Mouse (Mus musculus): ENCODE measurements around the gene Lrrc61. TPM values are rescaled to one million over a fixed set of nuclear protein-coding genes. Genes with fewer than 3 reads are reported as not detected.

Gene Lrrc61
- total RNA-seq (2023), result 22.5 and 23.0 TPM in 2 replicates

DNA sequence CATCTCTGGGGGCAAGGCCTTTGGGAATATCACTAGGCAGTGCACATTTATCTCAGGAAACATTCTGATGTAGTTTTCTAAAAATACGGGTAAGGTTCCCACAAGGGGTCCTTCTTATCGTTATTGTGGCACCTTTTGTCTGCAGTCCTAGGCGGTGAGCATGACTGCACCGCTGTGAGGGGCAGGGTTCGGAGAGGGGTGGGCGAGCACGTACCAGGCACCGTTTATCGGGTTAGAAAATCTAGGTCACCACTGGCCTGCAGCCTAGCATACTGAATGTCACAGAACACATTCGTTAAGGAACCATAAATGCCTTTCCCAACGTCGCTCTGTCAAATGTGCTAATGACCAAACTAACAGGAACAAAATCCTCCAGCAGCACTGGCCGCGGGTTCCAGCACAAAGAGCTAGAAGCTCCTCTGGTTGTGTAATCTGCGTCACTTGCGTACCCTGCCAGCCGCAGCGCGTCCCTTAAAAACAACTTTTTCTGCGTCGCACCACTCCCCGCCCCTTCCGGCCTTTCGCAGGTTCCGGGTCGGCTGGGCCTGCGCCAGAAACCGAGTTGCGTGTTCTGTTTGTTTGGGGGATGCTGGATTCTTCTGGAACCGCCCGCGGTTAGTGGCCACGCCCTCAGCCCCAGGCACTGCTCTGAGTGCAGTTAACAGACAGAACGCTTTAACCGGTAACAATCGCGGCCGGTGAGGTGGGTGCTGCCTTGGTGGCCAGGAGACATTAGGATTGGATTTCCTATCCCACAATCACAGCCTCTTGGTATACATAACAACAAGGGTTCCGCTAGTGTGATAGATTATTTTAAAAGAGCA, at the start of gene Lrrc61:
Gene Lrrc61, plus strand, starts transcription at position 517 of the 824 bp plus-strand sequence.

DNA sequence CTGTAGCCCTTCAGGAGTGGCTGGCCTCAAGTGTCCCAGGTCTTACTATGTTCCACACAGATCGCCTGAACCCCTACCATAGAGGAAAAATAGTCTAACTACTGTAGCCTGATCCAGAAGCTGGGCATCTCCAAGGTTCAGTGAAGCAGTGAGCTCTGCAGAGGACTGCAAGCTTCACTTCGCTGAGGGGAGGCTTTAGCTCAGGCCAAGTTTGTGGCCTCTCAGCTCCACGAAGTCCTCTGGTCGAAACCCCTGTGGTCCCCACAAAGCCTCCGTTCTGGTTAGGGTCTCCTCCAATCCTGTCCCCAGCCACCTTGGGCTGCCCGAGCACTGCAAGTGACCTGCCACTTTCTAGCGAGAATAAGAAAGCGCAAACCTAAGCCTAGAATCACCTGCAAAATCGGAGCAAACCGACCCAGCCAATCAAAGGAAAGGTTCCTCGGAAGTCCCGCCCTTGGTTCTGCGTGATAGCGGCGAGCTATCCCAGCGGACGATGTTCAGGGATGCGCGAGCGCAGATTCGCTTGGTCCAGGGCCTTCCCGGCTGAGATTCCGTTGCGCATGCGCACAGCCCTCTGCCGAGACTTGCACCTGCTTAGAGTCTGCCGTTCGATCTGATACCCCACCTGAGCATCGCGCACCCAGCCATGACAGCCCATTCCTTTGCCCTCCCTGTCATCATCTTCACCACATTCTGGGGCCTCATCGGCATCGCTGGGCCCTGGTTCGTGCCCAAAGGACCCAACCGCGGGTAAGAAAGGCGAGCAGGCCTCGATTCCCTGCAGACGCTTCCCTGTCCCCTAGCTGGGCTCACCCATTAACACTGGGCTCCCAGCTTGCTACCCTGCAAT, 17.3 kb upstream of the Lrrc61 start, which contains the start of gene Atp6v0e2:
Gene Atp6v0e2, plus strand, starts transcription at position 511 of the 850 bp plus-strand sequence.

DNA sequence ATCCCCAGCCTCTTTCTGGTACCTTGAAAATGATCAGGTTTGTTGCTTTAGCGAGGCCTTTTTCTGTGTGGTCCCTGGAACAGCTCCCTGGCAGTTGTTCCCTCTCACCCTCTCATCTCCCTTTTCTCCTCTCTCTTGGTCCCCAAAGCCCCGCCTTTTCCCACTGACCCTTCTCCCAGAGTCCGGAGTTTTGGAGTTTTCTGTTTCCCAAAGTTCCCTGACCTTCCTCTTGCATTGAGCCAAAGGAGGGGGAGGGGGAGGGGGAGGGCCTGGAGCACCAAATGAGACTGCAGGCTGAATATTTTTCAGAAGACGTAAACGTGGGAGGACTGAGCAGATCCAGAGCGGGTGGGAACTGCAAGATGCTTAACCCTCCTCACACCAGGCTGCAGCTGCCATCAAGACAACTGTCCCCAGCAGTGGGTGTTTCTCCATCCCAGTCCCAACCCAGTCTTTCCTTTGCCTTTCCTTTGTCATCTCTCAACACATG, 18.0 kb downstream of the Lrrc61 start, which contains the start of gene Rarres2:
Gene Rarres2, minus strand, starts transcription at position 218 of the 490 bp plus-strand sequence.

DNA sequence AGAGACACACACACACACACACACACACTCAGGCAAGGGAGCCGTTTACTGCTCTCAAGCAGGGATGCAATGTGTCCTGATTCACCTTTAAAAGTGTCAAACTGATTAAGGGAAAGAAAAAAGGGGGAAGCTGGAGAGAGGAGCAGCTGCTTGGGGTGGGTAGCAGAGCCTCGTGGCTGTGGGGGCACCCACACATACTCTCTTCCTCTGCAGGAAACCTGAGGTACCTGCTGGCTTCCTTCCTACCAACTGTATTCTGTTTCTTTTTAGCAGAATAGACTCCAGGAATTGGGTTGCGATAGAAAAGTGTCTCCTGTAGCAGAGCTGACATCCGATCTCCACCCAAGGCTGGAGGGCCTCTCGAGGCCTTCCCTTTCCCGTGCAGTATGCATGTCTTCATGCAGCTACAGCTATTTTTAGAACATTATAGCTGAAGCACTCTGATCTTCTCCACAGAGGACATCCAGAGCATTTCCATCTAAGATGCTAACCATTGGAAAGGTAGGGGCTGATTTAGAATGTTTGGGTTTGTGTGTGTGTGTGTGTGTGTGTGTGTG, 34.7 kb downstream of the Lrrc61 start, which contains the start of gene Gm45021:
Gene Gm45021, plus strand, starts transcription at position 417 of the 557 bp plus-strand sequence.

DNA sequence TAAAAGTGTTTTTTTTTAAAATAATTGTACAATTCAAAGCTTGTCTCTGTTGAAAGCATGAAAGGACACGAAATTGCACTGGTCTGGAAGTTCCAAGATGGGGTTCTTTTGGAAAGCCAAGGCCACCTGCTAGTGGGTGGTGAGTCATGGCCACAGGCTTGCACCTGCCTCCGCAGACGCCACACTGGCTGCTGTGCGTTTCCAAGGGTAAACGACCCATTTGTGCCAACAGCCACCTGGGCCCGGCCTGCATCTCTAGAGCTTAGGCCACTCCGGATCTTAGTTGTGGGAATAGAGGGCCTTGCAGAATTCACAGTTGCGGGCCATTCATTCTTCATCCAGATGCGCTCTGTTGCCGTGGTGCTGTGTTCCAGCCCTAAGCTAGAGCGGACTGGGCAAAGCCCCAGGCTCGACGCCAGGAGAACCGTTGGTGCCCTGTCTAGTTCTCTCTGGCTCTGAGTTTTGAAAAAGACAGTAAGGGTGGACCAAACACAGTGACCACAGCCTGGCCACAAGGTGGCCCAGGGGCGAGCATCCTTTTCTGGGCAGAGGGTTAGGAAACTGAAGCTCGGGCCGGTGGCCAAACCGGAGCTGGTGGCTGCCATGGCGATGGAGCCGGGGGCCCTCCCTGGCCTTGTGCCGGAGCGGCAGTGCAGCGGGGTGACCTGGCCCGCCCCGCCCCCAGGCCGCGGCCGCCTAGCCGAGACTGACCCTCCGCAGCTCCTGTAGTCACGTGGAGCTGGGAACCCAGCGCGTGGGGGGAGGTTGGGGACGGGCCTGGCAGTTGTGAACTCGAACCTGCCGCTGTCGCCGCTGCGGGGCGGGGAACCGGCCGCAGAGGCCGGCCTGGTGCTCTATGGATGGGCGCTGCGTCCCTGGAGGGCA, 38.8 kb downstream of the Lrrc61 start, which contains the start of the genes Repin1 and Gm44965:
Gene Repin1, plus strand, starts transcription at position 726 of the 885 bp plus-strand sequence.
Gene Gm44965, plus strand, starts transcription at position 784 of the 885 bp plus-strand sequence.

DNA sequence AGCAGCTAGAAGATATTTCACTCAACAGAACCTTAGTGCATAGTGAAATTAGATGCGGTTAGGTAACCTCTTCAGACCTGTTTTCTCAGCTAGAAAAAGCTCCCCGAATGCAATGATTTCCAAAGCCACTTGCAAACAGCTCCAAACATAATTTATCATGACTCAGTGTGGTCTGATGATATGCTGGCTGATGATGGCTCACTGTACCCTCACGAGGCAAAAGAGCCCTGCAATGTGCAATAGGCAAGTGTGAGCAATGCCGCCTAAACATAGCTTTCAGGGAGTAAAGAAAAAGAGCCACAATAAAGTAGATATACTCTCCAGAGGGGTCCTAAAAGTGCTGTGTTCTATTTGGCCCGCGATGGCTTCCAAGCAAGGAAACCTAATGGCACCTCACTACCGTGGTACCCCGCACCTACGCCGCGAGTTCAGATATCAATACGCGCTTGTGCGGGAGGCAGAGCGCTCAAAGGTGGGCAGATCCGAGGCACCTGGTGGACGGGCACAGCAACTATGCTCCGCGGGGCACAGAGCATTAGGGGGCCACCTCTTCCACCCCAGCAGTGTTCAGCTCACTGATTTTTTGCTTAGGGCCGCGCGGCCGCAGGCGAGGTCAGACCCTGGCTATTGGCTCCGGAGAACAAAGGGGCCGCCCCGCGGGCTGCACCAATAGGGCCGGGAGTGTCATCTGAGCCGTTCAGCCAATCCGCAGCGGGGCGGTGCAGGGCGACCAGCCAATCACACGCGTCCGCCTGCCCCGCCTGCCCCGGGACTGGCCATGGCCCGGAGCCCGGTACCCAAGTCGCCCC, 46.9 kb downstream of the Lrrc61 start, which contains the start of gene Zfp775:
Gene Zfp775, plus strand, starts transcription at position 793 of the 809 bp plus-strand sequence.

Other genes with a start within 250 kb of the Lrrc61 start
- 0.45 and 0.82 TPM in 2 replicates for gene Krba1, start 159.2 kb upstream of the Lrrc61 start, total RNA-seq (2023)
- gene Zfp467, start 109.0 kb upstream of the Lrrc61 start, total RNA-seq (2023), result 8.6 and 11.1 TPM in 2 replicates
- 0.16 TPM in 1 of 2 replicates, not detected in the other for gene Sspo, start 106.6 kb upstream of the Lrrc61 start, total RNA-seq (2023)
- gene Atp6v0e2, start 17.2 kb upstream of the Lrrc61 start, total RNA-seq (2023), result 0.45 TPM in 1 of 2 replicates, not detected in the other
- gene Rarres2, start 18.0 kb downstream of the Lrrc61 start, total RNA-seq (2023), result not detected in 2 replicates
- gene Gm45021, start 34.8 kb downstream of the Lrrc61 start, total RNA-seq (2023), result not detected in 2 replicates
- 2.2 and 2.9 TPM in 2 replicates for gene Repin1, start 39.1 kb downstream of the Lrrc61 start, total RNA-seq (2023)
- 2.2 TPM in 1 of 2 replicates, not detected in the other for gene Gm44965, start 39.1 kb downstream of the Lrrc61 start, total RNA-seq (2023)
- 0.32 and 0.57 TPM in 2 replicates for gene Zfp775, start 47.3 kb downstream of the Lrrc61 start, total RNA-seq (2023)
- gene AI854703, start 72.0 kb downstream of the Lrrc61 start, total RNA-seq (2023), result not detected in 2 replicates
- gene Gimap8, start 92.4 kb downstream of the Lrrc61 start, total RNA-seq (2023), result 0.11 and 0.38 TPM in 2 replicates
- 2.1 and 3.1 TPM in 2 replicates for gene Gimap9, start 121.3 kb downstream of the Lrrc61 start, total RNA-seq (2023)
- 0.29 TPM in 1 of 2 replicates, not detected in the other for gene Gimap4, start 129.8 kb downstream of the Lrrc61 start, total RNA-seq (2023)
- gene Gimap6, start 153.4 kb downstream of the Lrrc61 start, total RNA-seq (2023), result 3.2 and 3.3 TPM in 2 replicates
- gene Gm28053, start 163.8 kb downstream of the Lrrc61 start, total RNA-seq (2023), result not detected in 2 replicates
- gene Gimap7, start 163.8 kb downstream of the Lrrc61 start, total RNA-seq (2023), result not detected in 2 replicates
- gene Gimap1, start 184.3 kb downstream of the Lrrc61 start, total RNA-seq (2023), result 0.32 TPM in 1 of 2 replicates, not detected in the other
- gene Gimap5, start 191.4 kb downstream of the Lrrc61 start, total RNA-seq (2023), result 0.57 TPM in 1 of 2 replicates, not detected in the other
- gene Gimap3, start 216.1 kb downstream of the Lrrc61 start, total RNA-seq (2023), result 0.20 and 0.22 TPM in 2 replicates

Data from neutrophil, adult 65 days (primary cell).